Mouse (Mus musculus) CH12.LX (cell line): Measurements from ENCODE around the gene Strada.
"Not testable (repeated sequence)": the region's sequence is repeated elsewhere in the genome, so short reads cannot be mapped to it uniquely, and the experiment has no call there.

Experiments used
- MAZ ChIP-seq: IDR thresholded peaks from 2 replicates; pipeline ENCODE4 v1.6.1; 2012; ENCODE audit warnings: low read depth, mild to moderate bottlenecking, inconsistent platforms, low read length, improper control_type of control experiment, moderate library complexity
- MEF2A ChIP-seq: IDR thresholded peaks from 2 replicates; pipeline ENCODE4 v1.6.1; 2014; ENCODE audit warnings: low read depth, mild to moderate bottlenecking, inconsistent platforms, low read length, improper control_type of control experiment, borderline replicate concordance

DNA sequence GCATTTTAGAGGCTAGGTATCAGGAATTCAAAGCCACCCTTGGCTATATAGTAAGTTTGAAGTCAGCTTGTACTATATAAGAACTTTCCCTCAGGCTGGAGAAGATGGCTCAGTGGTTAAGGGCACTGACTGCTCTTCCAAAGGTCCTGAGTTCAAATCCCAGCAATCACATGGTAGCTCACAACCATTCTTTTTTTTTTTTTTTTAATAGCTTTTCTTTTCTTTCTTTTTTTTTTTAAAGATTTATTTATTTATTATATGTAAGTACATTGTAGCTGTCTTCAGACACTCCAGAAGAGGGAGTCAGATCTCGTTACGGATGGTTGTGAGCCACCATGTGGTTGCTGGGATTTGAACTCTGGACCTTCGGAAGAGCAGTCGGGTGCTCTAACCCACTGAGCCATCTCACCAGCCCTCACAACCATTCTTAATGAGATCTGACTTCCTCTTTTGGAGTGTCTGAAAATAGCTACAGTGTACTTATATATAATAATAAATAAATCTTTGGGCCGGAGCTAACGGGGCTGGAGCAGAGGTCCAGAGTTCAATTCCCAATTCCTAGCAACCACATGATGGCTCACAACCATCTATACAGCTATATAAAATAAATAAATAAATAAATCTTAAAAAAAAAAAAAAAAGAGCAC is 75.1 kb downstream of the Strada start:
- not testable (repeated sequence) for TF ChIP-seq MEF2A, MAZ
